Mouse (Mus musculus) ES-Bruce4 (cell line): Measurements from ENCODE around the gene Sphk2.

Experiments
- CTCF ChIP-seq: IDR thresholded peaks from one replicate; pipeline ENCODE4 v1.8.1; 2011; ENCODE audit warnings: low read depth, low read length
- POLR2A ChIP-seq: IDR thresholded peaks from one replicate; pipeline ENCODE4 v1.8.1; 2011; ENCODE audit warnings: low read length; ENCODE audit not compliant: insufficient read depth

- no peak for TF ChIP-seq CTCF
- TF ChIP-seq POLR2A, result no peak
Observed at GRCm38 (mm10) chr7:45715090-45715708, 2.6 kb downstream of the Sphk2 start, which contains the start of gene Rpl18.
